Mouse (Mus musculus): ENCODE results near the gene Kirrel3.

GRCm38 (mm10) chr9:34507164-34507563 lies 21.5 kb downstream of the Kirrel3 start:
- TF ChIP-seq CTCF (IDR thresholded peaks at IDR 0.05; ENCODE audit: low read depth) (no peak), EP300 (IDR thresholded peaks at IDR 0.05; ENCODE audit: low read depth) (no peak)
